Mouse (Mus musculus) liver, embryonic 12.5 days (tissue): Measurements from ENCODE around the gene Sphk2. TPM values are rescaled to one million over a fixed set of nuclear protein-coding genes. Genes with fewer than 3 reads are reported as not detected.
"Not testable (repeated sequence)": the region's sequence is repeated elsewhere in the genome, so short reads cannot be mapped to it uniquely, and the experiment has no call there.

Experiments used
- ATAC-seq: fragments of 200-750 bp; cut with Nextera tagmentation; 2 replicates; pipeline ENCODE4 v1.8.0; 2017; ENCODE audit warnings: moderate number of reproducible peaks, mild to moderate bottlenecking, moderate library complexity
- H3K27ac ChIP-seq: fragments of 300-500 bp; sonication (generic); 2 replicates; pipeline ENCODE4 v1.5.1; 2016; ENCODE audit warnings: mild to moderate bottlenecking
- H3K27me3 ChIP-seq: fragments of 300-500 bp; sonication (generic); replicated peaks from 2 replicates; pipeline ENCODE4 v1.6.1; 2016; ENCODE audit warnings: mild to moderate bottlenecking, moderate library complexity
- H3K36me3 ChIP-seq: fragments of 300-500 bp; sonication (generic); 2 replicates; pipeline ENCODE4 v1.6.1; 2016; ENCODE audit warnings: mild to moderate bottlenecking, moderate library complexity
- H3K4me1 ChIP-seq: fragments of 300-500 bp; sonication (generic); 2 replicates; pipeline ENCODE4 v1.6.1; 2016
- H3K4me2 ChIP-seq: fragments of 300-500 bp; sonication (generic); 2 replicates; pipeline ENCODE4 v1.6.1; 2016; ENCODE audit warnings: mild to moderate bottlenecking, moderate library complexity
- H3K4me3 ChIP-seq: fragments of 300-500 bp; sonication (generic); 2 replicates; pipeline ENCODE4 v1.5.1; 2016; ENCODE audit warnings: mild to moderate bottlenecking, moderate library complexity
- H3K9ac ChIP-seq: fragments of 300-500 bp; sonication (generic); 2 replicates; pipeline ENCODE4 v1.6.1; 2016; ENCODE audit warnings: mild to moderate bottlenecking, moderate library complexity
- H3K9me3 ChIP-seq: fragments of 300-500 bp; sonication (generic); replicated peaks from 2 replicates; pipeline ENCODE4 v1.6.1; 2016; ENCODE audit warnings: mild to moderate bottlenecking, moderate library complexity
- WGBS: fragments of 180-500 bp; shearing (Covaris S2); methylation state at CpG from one replicate; pipeline ENCODE4 v1.1.7; 2016; ENCODE audit not compliant: insufficient replicate concordance; 5-methylcytosine and 5-hydroxymethylcytosine counted together
- polyA plus RNA-seq: library from polyadenylated mRNA; unstranded; fragments of >200 nt; fragmentation: Nextera tagmentation; extraction: Ambion mirVana; gene quantifications from 2 replicates; pipeline ENCODE4 v1.2.1, GENCODE M21; 2016

The Sphk2 gene
- polyA plus RNA-seq, 1 experiment from 2014 or later = 16.1 TPM

- H3K4me3 ChIP-seq, H3K9me3 ChIP-seq, H3K9ac ChIP-seq, H3K4me2 ChIP-seq, H3K27ac ChIP-seq, ATAC-seq, H3K36me3 ChIP-seq: not testable (repeated sequence)
- H3K4me1 ChIP-seq = peaks cover 18% of the 10 kb centered on the region; the same call in 1 of the 2 replicates
- WGBS = 78% methylated on average over 6 of the region's 6 CpGs
- peaks cover 19% of the 10 kb centered on the region for H3K27me3 ChIP-seq
Observed at GRCm38 (mm10) chr7:45661702-45662101, 56.1 kb downstream of the Sphk2 start.

GRCm38 (mm10) chr7:45660746-45661478, 56.9 kb downstream of the Sphk2 start:
- ATAC-seq = no peak
- 56% methylated on average over 11 of the region's 11 CpGs for WGBS
- H3K27me3 ChIP-seq = peaks cover 17% of the 10 kb centered on the region
- H3K4me2 ChIP-seq = no peak overlapping the region
- H3K27ac ChIP-seq = no peak overlapping the region
- no peaks in the 10 kb centered on the region for H3K9me3 ChIP-seq
- H3K9ac ChIP-seq = no peak overlapping the region
- no peak overlapping the region for H3K4me3 ChIP-seq
- H3K36me3 ChIP-seq = no peaks in the 10 kb centered on the region
- peaks cover 17% of the 10 kb centered on the region; the same call in 1 of the 2 replicates for H3K4me1 ChIP-seq

Other genes with a start within 250 kb of the Sphk2 start
- 1.9 and 2.0 TPM in 2 replicates for gene Tulp2, start 236.1 kb downstream of the Sphk2 start, polyA plus RNA-seq
- gene Gm45808, start 231.2 kb downstream of the Sphk2 start, polyA plus RNA-seq = not detected in 2 replicates
- 2.8 and 3.1 TPM in 2 replicates for gene Dhdh, start 229.2 kb downstream of the Sphk2 start, polyA plus RNA-seq
- 140 and 146 TPM in 2 replicates for gene Nucb1, start 207.6 kb downstream of the Sphk2 start, polyA plus RNA-seq
- 157 and 165 TPM in 2 replicates for gene Ppp1r15a, start 191.7 kb downstream of the Sphk2 start, polyA plus RNA-seq
- gene Plekha4, start 191.7 kb downstream of the Sphk2 start, polyA plus RNA-seq = 0.80 and 0.87 TPM in 2 replicates
- 1.5 and 1.8 TPM in 2 replicates for gene Hsd17b14, start 163.1 kb downstream of the Sphk2 start, polyA plus RNA-seq
- 50.4 and 54.7 TPM in 2 replicates for gene Bcat2, start 147.8 kb downstream of the Sphk2 start, polyA plus RNA-seq
- gene Fgf21, start 102.5 kb downstream of the Sphk2 start, polyA plus RNA-seq = not detected in 2 replicates
- 0.15 TPM in 1 of 2 replicates, not detected in the other for gene Fut1, start 100.7 kb downstream of the Sphk2 start, polyA plus RNA-seq
- 0.20 and 0.23 TPM in 2 replicates for gene Izumo1, start 96.2 kb downstream of the Sphk2 start, polyA plus RNA-seq
- gene Rasip1, start 90.5 kb downstream of the Sphk2 start, polyA plus RNA-seq = 10.5 and 11.8 TPM in 2 replicates
- gene Mamstr, start 78.0 kb downstream of the Sphk2 start, polyA plus RNA-seq = 0.69 and 0.81 TPM in 2 replicates
- gene Fut2, start 51.6 kb downstream of the Sphk2 start, polyA plus RNA-seq = 0.05 TPM in 1 of 2 replicates, not detected in the other
- not detected in 2 replicates for gene Ntn5, start 34.0 kb downstream of the Sphk2 start, polyA plus RNA-seq
- gene Sec1, start 23.6 kb downstream of the Sphk2 start, polyA plus RNA-seq = 0.11 and 0.18 TPM in 2 replicates
- 0.93 and 1.0 TPM in 2 replicates for gene Car11, start 18.2 kb downstream of the Sphk2 start, polyA plus RNA-seq
- gene Dbp, start 12.9 kb downstream of the Sphk2 start, polyA plus RNA-seq = 1.1 and 1.8 TPM in 2 replicates
- 892 and 939 TPM in 2 replicates for gene Rpl18, start 2.5 kb downstream of the Sphk2 start, polyA plus RNA-seq
- 0.67 and 0.81 TPM in 2 replicates for gene Fam83e, start 3.2 kb upstream of the Sphk2 start, polyA plus RNA-seq
- not detected in 2 replicates for gene Spaca4, start 7.8 kb upstream of the Sphk2 start, polyA plus RNA-seq
- 0.10 and 0.32 TPM in 2 replicates for gene Lmtk3, start 65.7 kb upstream of the Sphk2 start, polyA plus RNA-seq
- 0.77 and 0.81 TPM in 2 replicates for gene Sult2b1, start 66.7 kb upstream of the Sphk2 start, polyA plus RNA-seq
- gene Cyth2, start 96.6 kb upstream of the Sphk2 start, polyA plus RNA-seq = 47.1 and 54.2 TPM in 2 replicates
- 0.27 and 0.50 TPM in 2 replicates for gene Kcnj14, start 106.8 kb upstream of the Sphk2 start, polyA plus RNA-seq
- 61.4 and 67.0 TPM in 2 replicates for gene Grwd1, start 112.9 kb upstream of the Sphk2 start, polyA plus RNA-seq
- 24.2 and 25.6 TPM in 2 replicates for gene Kdelr1, start 154.8 kb upstream of the Sphk2 start, polyA plus RNA-seq
- 0.17 and 0.24 TPM in 2 replicates for gene Grin2d, start 160.4 kb upstream of the Sphk2 start, polyA plus RNA-seq
- 0.68 and 0.94 TPM in 2 replicates for gene Syngr4, start 178.7 kb upstream of the Sphk2 start, polyA plus RNA-seq
- 3.8 and 3.9 TPM in 2 replicates for gene Tmem143, start 178.9 kb upstream of the Sphk2 start, polyA plus RNA-seq
- 61.6 and 68.2 TPM in 2 replicates for gene Emp3, start 203.4 kb upstream of the Sphk2 start, polyA plus RNA-seq
- gene Ccdc114, start 206.1 kb upstream of the Sphk2 start, polyA plus RNA-seq = 1.6 and 2.0 TPM in 2 replicates